Mouse (Mus musculus): ENCODE data around the gene Reep3. TPM values are rescaled to one million over a fixed set of nuclear protein-coding genes. Genes with fewer than 3 reads are reported as not detected.

Gene Reep3
- total and polyA plus RNA-seq, 3 experiments: 0.01 TPM; not detected in 2

- Histone ChIP-seq H3K9ac (ENCODE audit: control insufficient read depth, low read depth, low read length, poor library complexity, severe bottlenecking) (no peak overlapping the region), H3K27me3 (ENCODE audit: control insufficient read depth in 1 of 2, insufficient read depth in 2 of 2, low read length in 2 of 2) (no peaks in the 10 kb centered on the region), H3K9me3 (replicated peaks; ENCODE audit: insufficient read depth, low read length) (no peaks in the 10 kb centered on the region), H3K36me3 (ENCODE audit: control insufficient read depth in 1 of 2, insufficient read depth in 2 of 2, low read length in 2 of 2) (no peaks in the 10 kb centered on the region), H3K4me3 (ENCODE audit: control insufficient read depth in 1 of 2, insufficient read depth in 1 of 2, low read depth in 2 of 2, low read length in 2 of 2) (no peak overlapping the region), H3K27ac (ENCODE audit: control insufficient read depth, low read depth, low read length) (no peak overlapping the region), H3K4me1 (ENCODE audit: control insufficient read depth in 1 of 2, insufficient read depth in 2 of 2, low read length in 2 of 2) (no peaks in the 10 kb centered on the region), H3K79me2 (ENCODE audit: control insufficient read depth, insufficient read depth, low read length, poor library complexity) (no peaks in the 10 kb centered on the region)
- no peak for DNase-seq (ENCODE audit: low read depth, low spot score)
- TF ChIP-seq ETS1 (IDR thresholded peaks at IDR 0.05; ENCODE audit: low read depth, low read length) (no peak), GATA1 (IDR thresholded peaks at IDR 0.05; ENCODE audit: low read depth, low read length) (no peak), USF1 (IDR thresholded peaks at IDR 0.05; ENCODE audit: low read depth, low read length) (no peak), CHD2 (IDR thresholded peaks at IDR 0.05; ENCODE audit: low read length) (no peak), TAL1 (IDR thresholded peaks at IDR 0.05; ENCODE audit: low read length) (no peak), JUND (IDR thresholded peaks at IDR 0.05; ENCODE audit: low read depth, low read length) (no peak), BHLHE40 (IDR thresholded peaks at IDR 0.05; ENCODE audit: borderline replicate concordance, low read depth, low read length) (no peak), MAZ (IDR thresholded peaks at IDR 0.05; ENCODE audit: low read depth, low read length) (no peak), MYC (IDR thresholded peaks at IDR 0.05; ENCODE audit: low read depth, low read length) (no peak), POLR2A (IDR thresholded peaks at IDR 0.05; ENCODE audit: control insufficient read depth in 1 of 2, insufficient read depth in 1 of 2, low read depth in 1 of 2, low read length in 2 of 2, poor library complexity in 1 of 2) (no peak), RCOR1 (IDR thresholded peaks at IDR 0.05; ENCODE audit: low read depth, low read length) (no peak), HCFC1 (IDR thresholded peaks at IDR 0.05; ENCODE audit: low read depth, low read length) (no peak)
These were observed 15.0 kb upstream of the Reep3 start for GRCm38 (mm10) chr10:67111799-67112177.

GRCm38 (mm10) chr10:67111044-67111798 is 14.5 kb upstream of the Reep3 start:
- no peaks in the 10 kb centered on the region for H3K4me1 ChIP-seq (ENCODE audit: control insufficient read depth in 1 of 2, insufficient read depth in 2 of 2, low read length in 2 of 2)
- TF ChIP-seq USF1 (IDR thresholded peaks at IDR 0.05; ENCODE audit: low read depth, low read length): no peak
- no peak for TF ChIP-seq ZNF384 (IDR thresholded peaks at IDR 0.05; ENCODE audit: low read depth, low read length)
- TF ChIP-seq POLR2AphosphoS5 (IDR thresholded peaks at IDR 0.05; ENCODE audit: borderline replicate concordance, low read depth, low read length): no peak
- TF ChIP-seq BHLHE40 (IDR thresholded peaks at IDR 0.05; ENCODE audit: borderline replicate concordance, low read depth, low read length): no peak
- TF ChIP-seq TCF12 (IDR thresholded peaks at IDR 0.05; ENCODE audit: low read depth, low read length): no peak
- TF ChIP-seq CHD1 (IDR thresholded peaks at IDR 0.05; ENCODE audit: low read depth, low read length): no peak
- no peak for TF ChIP-seq RCOR1 (IDR thresholded peaks at IDR 0.05; ENCODE audit: low read depth, low read length)
- TF ChIP-seq MAFK (IDR thresholded peaks at IDR 0.05; ENCODE audit: borderline replicate concordance, low read depth, low read length): no peak
- TF ChIP-seq JUND (IDR thresholded peaks at IDR 0.05; ENCODE audit: low read depth, low read length): no peak
- TF ChIP-seq E2F4 (IDR thresholded peaks at IDR 0.05; ENCODE audit: borderline replicate concordance, low read depth, low read length): no peak
- H3K36me3 ChIP-seq (ENCODE audit: control insufficient read depth in 1 of 2, insufficient read depth in 2 of 2, low read length in 2 of 2): no peaks in the 10 kb centered on the region
- no peaks in the 10 kb centered on the region for H3K79me2 ChIP-seq (ENCODE audit: control insufficient read depth, insufficient read depth, low read length, poor library complexity)
- no peaks in the 10 kb centered on the region for H3K27me3 ChIP-seq (ENCODE audit: control insufficient read depth in 1 of 2, insufficient read depth in 2 of 2, low read length in 2 of 2)
- H3K9ac ChIP-seq (ENCODE audit: control insufficient read depth, low read depth, low read length, poor library complexity, severe bottlenecking): no peak overlapping the region
- no peaks in the 10 kb centered on the region for H3K9me3 ChIP-seq (replicated peaks; ENCODE audit: insufficient read depth, low read length)
- H3K4me3 ChIP-seq (ENCODE audit: control insufficient read depth in 1 of 2, insufficient read depth in 1 of 2, low read depth in 2 of 2, low read length in 2 of 2): no peak overlapping the region
- H3K27ac ChIP-seq (ENCODE audit: control insufficient read depth, low read depth, low read length): no peak overlapping the region
- no peak for DNase-seq (ENCODE audit: low read depth, low spot score)
